Mouse (Mus musculus) midbrain, embryonic 11.5 days (tissue): ENCODE data around the gene Gpatch4. TPM values are rescaled to one million over a fixed set of nuclear protein-coding genes. Genes with fewer than 3 reads are reported as not detected.
A peak's percentile ranks its signal among the peaks of the same experiment; 100 is the strongest.

Experiments used
- ATAC-seq: fragments of 200-750 bp; cut with Nextera tagmentation; 2 replicates; pipeline ENCODE4 v1.8.0; 2017; ENCODE audit warnings: moderate TSS enrichment, moderate library complexity; ENCODE audit not compliant: low FRiP score
- DNase-seq: peaks from one replicate; pipeline ENCODE4 v3.0.0; 2015; ENCODE audit warnings: low spot score; ENCODE audit errors: missing footprints
- H3K27ac ChIP-seq: fragments of 300-500 bp; sonication (generic); 2 replicates; pipeline ENCODE4 v1.5.1; 2014; ENCODE audit warnings: low read depth, low read length
- H3K27me3 ChIP-seq: fragments of 300-500 bp; sonication (generic); 2 replicates; pipeline ENCODE4 v1.6.1; 2014; ENCODE audit warnings: mild to moderate bottlenecking, low read length, moderate library complexity, mixed read lengths; ENCODE audit not compliant: control insufficient read depth, insufficient read depth
- H3K36me3 ChIP-seq: fragments of 300-500 bp; sonication (generic); 2 replicates; pipeline ENCODE4 v1.6.1; 2014; ENCODE audit warnings: mild to moderate bottlenecking, low read length, moderate library complexity, mixed read lengths; ENCODE audit not compliant: control insufficient read depth, insufficient read depth
- H3K4me1 ChIP-seq: fragments of 300-500 bp; sonication (generic); 2 replicates; pipeline ENCODE4 v1.6.1; 2014; ENCODE audit warnings: low read length; ENCODE audit not compliant: control insufficient read depth, insufficient read depth
- H3K4me2 ChIP-seq: fragments of 300-500 bp; sonication (generic); 2 replicates; pipeline ENCODE4 v1.6.1; 2014; ENCODE audit warnings: mild to moderate bottlenecking, moderate library complexity
- H3K4me3 ChIP-seq: fragments of 300-500 bp; sonication (generic); 2 replicates; pipeline ENCODE4 v1.5.1; 2014; ENCODE audit warnings: low read depth, low read length
- H3K9ac ChIP-seq: fragments of 300-500 bp; sonication (generic); 2 replicates; pipeline ENCODE4 v1.6.1; 2014; ENCODE audit warnings: low read length
- H3K9me3 ChIP-seq: fragments of 300-500 bp; sonication (generic); 2 replicates; pipeline ENCODE4 v1.6.1; 2016; ENCODE audit warnings: low read length; ENCODE audit not compliant: control insufficient read depth
- WGBS: fragments of 180-500 bp; shearing (Covaris S2); extraction: QIAGEN DNeasy Blood & Tissue Kit; methylation state at CpG from one replicate; pipeline ENCODE4 v1.1.7; 2014; 5-methylcytosine and 5-hydroxymethylcytosine counted together
- polyA plus RNA-seq: library from polyadenylated mRNA; unstranded; fragments of >200 nt; fragmentation: Nextera tagmentation; extraction: Ambion mirVana; gene quantifications from 2 replicates; pipeline ENCODE4 v1.2.1, GENCODE M21; 2014

Gpatch4 gene
- polyA plus RNA-seq, 1 experiment from 2014 or later: 31.8 TPM

- no peaks in the 10 kb centered on the region for H3K9me3 ChIP-seq
- no peak overlapping the region for H3K4me2 ChIP-seq
- WGBS: 92% methylated on average over 2 of the region's 2 CpGs
- no peaks in the 10 kb centered on the region for H3K27me3 ChIP-seq
- peaks cover 3% of the 10 kb centered on the region; the same call in 1 of the 2 replicates for H3K36me3 ChIP-seq
- H3K9ac ChIP-seq: no peak overlapping the region
- no peak for DNase-seq
- ATAC-seq: no peak
- H3K4me3 ChIP-seq: no peak overlapping the region
- no peak overlapping the region for H3K27ac ChIP-seq
- peaks cover 10% of the 10 kb centered on the region; the same call in 1 of the 2 replicates for H3K4me1 ChIP-seq
These were observed 41.1 kb downstream of the Gpatch4 start for GRCm38 (mm10) chr3:88084001-88084400.

GRCm38 (mm10) chr3:88085459-88085858 lies 42.6 kb downstream of the Gpatch4 start:
- peaks cover 6% of the 10 kb centered on the region; the same call in 1 of the 2 replicates for H3K36me3 ChIP-seq
- no peak overlapping the region for H3K4me2 ChIP-seq
- no peaks in the 10 kb centered on the region for H3K27me3 ChIP-seq
- H3K27ac ChIP-seq: no peak overlapping the region
- no peak overlapping the region for H3K9ac ChIP-seq
- 95% methylated on average over 4 of the region's 9 CpGs for WGBS
- DNase-seq: peak; percentile 35
- no peak for ATAC-seq
- no peaks in the 10 kb centered on the region for H3K9me3 ChIP-seq
- no peak overlapping the region for H3K4me3 ChIP-seq
- H3K4me1 ChIP-seq: peaks cover 10% of the 10 kb centered on the region; the same call in 1 of the 2 replicates

GRCm38 (mm10) chr3:88087688-88088087 lies 44.8 kb downstream of the Gpatch4 start:
- DNase-seq (peak; percentile 75), ATAC-seq (no peak)
- no peak overlapping the region for H3K4me3 ChIP-seq
- peaks cover 14% of the 10 kb centered on the region for H3K36me3 ChIP-seq
- no peaks in the 10 kb centered on the region for H3K9me3 ChIP-seq
- H3K27me3 ChIP-seq: no peaks in the 10 kb centered on the region
- H3K9ac ChIP-seq: no peak overlapping the region
- 54% methylated on average over 1 of the region's 1 CpGs for WGBS
- no peak overlapping the region for H3K27ac ChIP-seq
- peaks cover under 1% of the 10 kb centered on the region; the same call in 1 of the 2 replicates for H3K4me1 ChIP-seq
- H3K4me2 ChIP-seq: no peak overlapping the region

GRCm38 (mm10) chr3:88090106-88090505 lies 47.2 kb downstream of the Gpatch4 start:
- ATAC-seq (no peak), DNase-seq (no peak)
- Histone ChIP-seq H3K4me2 (no peak overlapping the region), H3K36me3 (peaks cover 17% of the 10 kb centered on the region), H3K9me3 (no peaks in the 10 kb centered on the region), H3K27ac (no peak overlapping the region), H3K4me1 (no peaks in the 10 kb centered on the region), H3K9ac (no peak overlapping the region), H3K27me3 (no peaks in the 10 kb centered on the region), H3K4me3 (no peak overlapping the region)
- WGBS: 92% methylated on average over 7 of the region's 7 CpGs

- H3K4me1 ChIP-seq: no peaks in the 10 kb centered on the region
- 92% methylated on average over 6 of the region's 6 CpGs for WGBS
- H3K27me3 ChIP-seq: no peaks in the 10 kb centered on the region
- H3K36me3 ChIP-seq: peaks cover 17% of the 10 kb centered on the region
- no peak for ATAC-seq
- no peak overlapping the region for H3K9ac ChIP-seq
- H3K27ac ChIP-seq: no peak overlapping the region
- H3K4me3 ChIP-seq: no peak overlapping the region
- H3K9me3 ChIP-seq: no peaks in the 10 kb centered on the region
- DNase-seq: peak; percentile 54
- no peak overlapping the region for H3K4me2 ChIP-seq
These were observed 47.7 kb downstream of the Gpatch4 start for GRCm38 (mm10) chr3:88090616-88091015.

GRCm38 (mm10) chr3:88094126-88094525 lies 51.2 kb downstream of the Gpatch4 start:
- H3K36me3 ChIP-seq: peaks cover 14% of the 10 kb centered on the region
- ATAC-seq: no peak

GRCm38 (mm10) chr3:88097666-88098065 lies 54.8 kb downstream of the Gpatch4 start:
- Histone ChIP-seq H3K9ac (no peak overlapping the region), H3K4me3 (no peak overlapping the region), H3K4me2 (no peak overlapping the region), H3K27ac (no peak overlapping the region), H3K4me1 (no peaks in the 10 kb centered on the region), H3K9me3 (no peaks in the 10 kb centered on the region), H3K36me3 (peaks cover 11% of the 10 kb centered on the region), H3K27me3 (no peaks in the 10 kb centered on the region)
- DNase-seq: peak; percentile 37
- ATAC-seq: no peak
- WGBS: 90% methylated on average over 6 of the region's 6 CpGs

More at GRCm38 (mm10) chr3:88094126-88094525, 51.2 kb downstream of the Gpatch4 start:
- Histone ChIP-seq H3K27ac (no peak overlapping the region), H3K9me3 (no peaks in the 10 kb centered on the region), H3K4me3 (no peak overlapping the region), H3K4me1 (no peaks in the 10 kb centered on the region), H3K27me3 (no peaks in the 10 kb centered on the region), H3K4me2 (no peak overlapping the region), H3K9ac (no peak overlapping the region)
- 91% methylated on average over 5 of the region's 5 CpGs for whole genome bisulfite sequencing
- peak; percentile 61 for DNase-seq

GRCm38 (mm10) chr3:88100251-88100650 lies 57.3 kb downstream of the Gpatch4 start:
- Histone ChIP-seq H3K9ac (no peak overlapping the region), H3K4me1 (no peaks in the 10 kb centered on the region), H3K36me3 (peaks cover 8% of the 10 kb centered on the region), H3K4me2 (no peak overlapping the region), H3K27ac (no peak overlapping the region), H3K27me3 (no peaks in the 10 kb centered on the region), H3K9me3 (no peaks in the 10 kb centered on the region), H3K4me3 (no peak overlapping the region)
- ATAC-seq (no peak), DNase-seq (no peak)
- WGBS: 93% methylated on average over 3 of the region's 3 CpGs

- H3K4me3 ChIP-seq: no peak overlapping the region
- WGBS: 96% methylated on average over 7 of the region's 7 CpGs
- no peaks in the 10 kb centered on the region for H3K9me3 ChIP-seq
- DNase-seq (no peak), ATAC-seq (no peak)
- peaks cover 11% of the 10 kb centered on the region for H3K36me3 ChIP-seq
- H3K27ac ChIP-seq: no peak overlapping the region
- no peaks in the 10 kb centered on the region for H3K27me3 ChIP-seq
- H3K4me1 ChIP-seq: no peaks in the 10 kb centered on the region
- no peak overlapping the region for H3K9ac ChIP-seq
- no peak overlapping the region for H3K4me2 ChIP-seq
These were observed 58.8 kb downstream of the Gpatch4 start for GRCm38 (mm10) chr3:88101736-88102135.
